Mouse (Mus musculus): ENCODE data around the gene Phkb. TPM values are rescaled to one million over a fixed set of nuclear protein-coding genes. Genes with fewer than 3 reads are reported as not detected.

Gene Phkb
- polyA plus RNA-seq (2012; ENCODE audit: low replicate concordance), result 0.44 and 2.8 TPM in 2 replicates

GRCm38 (mm10) chr8:85840657-85841488, at the start of gene Phkb, which contains the start of gene Itfg1:
Gene Phkb, plus strand, starts transcription at chr8:85840959.
Gene Itfg1, minus strand, starts transcription at chr8:85840921.

Other genes starting within 250 kb of the Phkb start
- gene Neto2, start 140.0 kb upstream of the Phkb start, polyA plus RNA-seq (2012; ENCODE audit: low replicate concordance), result 0.48 and 1.4 TPM in 2 replicates
- gene Itfg1, start within 50 bp of the Phkb start, polyA plus RNA-seq (2012; ENCODE audit: low replicate concordance), result 4.3 and 10.4 TPM in 2 replicates